10 mouse cellular contexts compared by ENCODE assay signal in genomic region chr4:136145991-136146711, GRCm38 (mm10). TPM values are rescaled to one million over a fixed set of nuclear protein-coding genes. Genes with fewer than 3 reads are reported as not detected.
DNase-seq lines count a peak whose midpoint lies in the region; ATAC-seq and TF ChIP-seq lines count a peak whose summit lies in the region.
"Had no signal": no experiment of that assay in that cellular context is flagged by ENCODE, and none has a peak within 500 bp of the region (broad histone marks: within the 10 kb centered on the region; RNA-seq: fewer than 3 reads in every experiment).

No protein-coding gene starts in this region.

- peak overlapping the region; percentile 97 for H3K27ac ChIP-seq in heart, embryonic 11.5 days (ENCODE audit: low read depth, low read length)
- peak overlapping the region; percentile 92 for H3K27ac ChIP-seq in forebrain, embryonic 11.5 days (ENCODE audit: low read depth, low read length)
- H3K27ac ChIP-seq in kidney, embryonic 15.5 days, result peak overlapping the region; percentile 100
- no peak overlapping the region for H3K27ac ChIP-seq in midbrain, postnatal 0 days (ENCODE audit: low read depth, low read length)
- H3K27ac ChIP-seq: macrophage had no signal

- peak overlapping the region; percentile 76 for H3K4me2 ChIP-seq in heart, embryonic 11.5 days
- H3K4me2 ChIP-seq in forebrain, embryonic 11.5 days (ENCODE audit: low read depth, low read length, severe bottlenecking), result peak overlapping the region; percentile 88
- peak overlapping the region; percentile 73 for H3K4me2 ChIP-seq in kidney, embryonic 15.5 days
- H3K4me2 ChIP-seq in midbrain, postnatal 0 days (ENCODE audit: low read depth, low read length, poor library complexity, severe bottlenecking), result peak overlapping the region; percentile 62

- H3K9ac ChIP-seq in heart, embryonic 11.5 days (ENCODE audit: low read depth, low read length), result peak overlapping the region; percentile 92
- peak overlapping the region; percentile 84 for H3K9ac ChIP-seq in forebrain, embryonic 11.5 days (ENCODE audit: low read length)
- H3K9ac ChIP-seq in kidney, embryonic 15.5 days, result peak overlapping the region; percentile 97
- no peak overlapping the region for H3K9ac ChIP-seq in midbrain, postnatal 0 days (replicated peaks; ENCODE audit: low read length, poor library complexity, severe bottlenecking)

- DNase-seq in heart, postnatal 14 days, result no peak
- DNase-seq in forebrain, embryonic 11.5 days (ENCODE audit: low spot score), result no peak
- no peak for DNase-seq in midbrain, postnatal 0 days (ENCODE audit: low spot score)
- DNase-seq in adrenal gland, adult 8-10 months, result no peak
- no peak for DNase-seq in layer of hippocampus, adult 18-20 months (ENCODE audit: low spot score in 2 of 2)
- DNase-seq in left cerebral cortex, adult 11 months (ENCODE audit: low spot score), result no peak
- DNase-seq: cerebellum, adult 2 months had no signal

- peaks cover 6% of the 10 kb centered on the region; the same call in 1 of the 2 replicates for H3K27me3 ChIP-seq in heart, embryonic 11.5 days (ENCODE audit: control insufficient read depth, insufficient read depth, low read length)
- peaks cover 13% of the 10 kb centered on the region; the same call in 1 of the 2 replicates for H3K27me3 ChIP-seq in forebrain, embryonic 11.5 days (ENCODE audit: control insufficient read depth, insufficient read depth, low read length)
- H3K27me3 ChIP-seq in kidney, embryonic 15.5 days, result no peaks in the 10 kb centered on the region
- H3K27me3 ChIP-seq in midbrain, postnatal 0 days (ENCODE audit: insufficient read depth, low read length), result peaks cover 10% of the 10 kb centered on the region

- no peaks in the 10 kb centered on the region for H3K36me3 ChIP-seq in heart, embryonic 11.5 days (ENCODE audit: control insufficient read depth, insufficient read depth, low read length)
- H3K36me3 ChIP-seq in forebrain, embryonic 11.5 days (ENCODE audit: control insufficient read depth, insufficient read depth, low read length), result no peaks in the 10 kb centered on the region
- H3K36me3 ChIP-seq in kidney, embryonic 15.5 days, result 0 out of 2 replicates have a peak, but pooled peaks cover 7% of the 10 kb centered on the region
- no peaks in the 10 kb centered on the region for H3K36me3 ChIP-seq in midbrain, postnatal 0 days (ENCODE audit: insufficient read depth, low read length)

- no peaks in the 10 kb centered on the region for H3K9me3 ChIP-seq in heart, embryonic 11.5 days (replicated peaks; ENCODE audit: control insufficient read depth, low read length)
- H3K9me3 ChIP-seq in forebrain, embryonic 11.5 days (ENCODE audit: control insufficient read depth, low read length), result no peaks in the 10 kb centered on the region
- no peaks in the 10 kb centered on the region for H3K9me3 ChIP-seq in kidney, embryonic 15.5 days (replicated peaks)
- no peaks in the 10 kb centered on the region for H3K9me3 ChIP-seq in midbrain, postnatal 0 days (ENCODE audit: low read length)

- no peak for ATAC-seq in heart, embryonic 11.5 days (replicated peaks; ENCODE audit: insufficient number of reproducible peaks, low FRiP score, low TSS enrichment)
- ATAC-seq in forebrain, embryonic 11.5 days (replicated peaks; ENCODE audit: low FRiP score), result no peak
- no peak for ATAC-seq in kidney, embryonic 15.5 days (replicated peaks; ENCODE audit: low FRiP score)
- no peak for ATAC-seq in midbrain, postnatal 0 days (ENCODE audit: low FRiP score)

- TF ChIP-seq CTCF in midbrain, postnatal 0 days (IDR thresholded peaks at IDR 0.05), result no peak

- 17% methylated on average over 7 of the region's 7 CpGs for whole genome bisulfite sequencing in heart, embryonic 11.5 days (ENCODE audit: insufficient replicate concordance)
- WGBS in forebrain, embryonic 11.5 days, result 13% methylated on average over 7 of the region's 7 CpGs
- WGBS in kidney, embryonic 15.5 days, result 4% methylated on average over 7 of the region's 7 CpGs
- 21% methylated on average over 7 of the region's 7 CpGs for WGBS in midbrain, postnatal 0 days

- intact Hi-C loops in heart, postnatal 14 days (cut with DNase I), result no loop called here

- H3K4me3 ChIP-seq in heart, embryonic 11.5 days (ENCODE audit: low read depth, low read length), result peak overlapping the region; percentile 61
- H3K4me3 ChIP-seq in forebrain, embryonic 11.5 days (ENCODE audit: low read depth, low read length), result peak overlapping the region; percentile 66; the same call in 1 of the 2 replicates
- peak overlapping the region; percentile 94 for H3K4me3 ChIP-seq in kidney, embryonic 15.5 days (replicated peaks)
- peak overlapping the region; percentile 50 for H3K4me3 ChIP-seq in midbrain, postnatal 0 days (ENCODE audit: low read depth, low read length)

- H3K4me1 ChIP-seq in heart, embryonic 11.5 days (ENCODE audit: control insufficient read depth, insufficient read depth, low read length), result peaks cover 47% of the 10 kb centered on the region
- peaks cover 48% of the 10 kb centered on the region for H3K4me1 ChIP-seq in forebrain, embryonic 11.5 days (replicated peaks; ENCODE audit: control insufficient read depth, insufficient read depth, low read length)
- H3K4me1 ChIP-seq in kidney, embryonic 15.5 days, result peaks cover 69% of the 10 kb centered on the region
- peaks cover 7% of the 10 kb centered on the region; the same call in 1 of the 2 replicates for H3K4me1 ChIP-seq in midbrain, postnatal 0 days (ENCODE audit: insufficient read depth, low read length)

RNA-seq across cellular contexts. Expression of gene Id3, which starts 2.9 kb away (rescaled TPM):
- 411 and 415 TPM in 2 replicates for polyA plus RNA-seq in heart, embryonic 11.5 days (2014; fragmentation: Nextera tagmentation; extraction: Ambion mirVana)
- total RNA-seq in heart, postnatal 14 days (2021), result 10 to 100 TPM; 85.4 to 93.7 TPM
- 351 and 380 TPM in 2 replicates for polyA plus RNA-seq in forebrain, embryonic 11.5 days (2014; fragmentation: Nextera tagmentation; extraction: Ambion mirVana)
- 862 and 905 TPM in 2 replicates for polyA plus RNA-seq in kidney, embryonic 15.5 days (2015; fragmentation: Nextera tagmentation; extraction: Ambion mirVana)
- total RNA-seq in midbrain, postnatal 0 days (2014; rRNA removed), result 121 and 208 TPM in 2 replicates
- polyA plus RNA-seq in midbrain, postnatal 0 days (2015; fragmentation: Nextera tagmentation; extraction: Ambion mirVana), result 148 and 156 TPM in 2 replicates
- 10 to 100 TPM; 58.3 to 76.8 (median 73.8) TPM for total RNA-seq in adrenal gland, adult 8-10 months (2022)
- 10 to 100 TPM; 30.0 to 35.1 TPM for total RNA-seq in layer of hippocampus, adult 18-20 months (2021)

RNA-seq across cellular contexts. Expression of gene E2f2, which starts 26.0 kb away (rescaled TPM):
- 4.8 and 5.8 TPM in 2 replicates for polyA plus RNA-seq in heart, embryonic 11.5 days (2014; fragmentation: Nextera tagmentation; extraction: Ambion mirVana)
- 10 to 100 TPM in 1 of 2 experiments, 1 to 10 TPM in 1; 9.4 to 10.4 TPM for total RNA-seq in heart, postnatal 14 days (2021)
- polyA plus RNA-seq in forebrain, embryonic 11.5 days (2014; fragmentation: Nextera tagmentation; extraction: Ambion mirVana), result 9.4 and 10.2 TPM in 2 replicates
- polyA plus RNA-seq in kidney, embryonic 15.5 days (2015; fragmentation: Nextera tagmentation; extraction: Ambion mirVana), result 9.7 and 10.5 TPM in 2 replicates
- 1.1 and 2.0 TPM in 2 replicates for total RNA-seq in midbrain, postnatal 0 days (2014; rRNA removed)
- polyA plus RNA-seq in midbrain, postnatal 0 days (2015; fragmentation: Nextera tagmentation; extraction: Ambion mirVana), result 0.46 and 0.50 TPM in 2 replicates
- total RNA-seq in adrenal gland, adult 8-10 months (2022), result 1 to 10 TPM; 2.6 to 3.6 (median 2.7) TPM
- under 1 TPM; 0.36 to 0.84 TPM for total RNA-seq in layer of hippocampus, adult 18-20 months (2021)
